Mouse (Mus musculus) skeletal muscle tissue, adult 2 months (tissue): ENCODE results near the gene Zfp384.

Experiments
- DNase-seq: peaks from one replicate; pipeline ENCODE4 v3.0.0-alpha.2; 2012; ENCODE audit warnings: low read depth, low spot score

Zfp384 gene

DNA sequence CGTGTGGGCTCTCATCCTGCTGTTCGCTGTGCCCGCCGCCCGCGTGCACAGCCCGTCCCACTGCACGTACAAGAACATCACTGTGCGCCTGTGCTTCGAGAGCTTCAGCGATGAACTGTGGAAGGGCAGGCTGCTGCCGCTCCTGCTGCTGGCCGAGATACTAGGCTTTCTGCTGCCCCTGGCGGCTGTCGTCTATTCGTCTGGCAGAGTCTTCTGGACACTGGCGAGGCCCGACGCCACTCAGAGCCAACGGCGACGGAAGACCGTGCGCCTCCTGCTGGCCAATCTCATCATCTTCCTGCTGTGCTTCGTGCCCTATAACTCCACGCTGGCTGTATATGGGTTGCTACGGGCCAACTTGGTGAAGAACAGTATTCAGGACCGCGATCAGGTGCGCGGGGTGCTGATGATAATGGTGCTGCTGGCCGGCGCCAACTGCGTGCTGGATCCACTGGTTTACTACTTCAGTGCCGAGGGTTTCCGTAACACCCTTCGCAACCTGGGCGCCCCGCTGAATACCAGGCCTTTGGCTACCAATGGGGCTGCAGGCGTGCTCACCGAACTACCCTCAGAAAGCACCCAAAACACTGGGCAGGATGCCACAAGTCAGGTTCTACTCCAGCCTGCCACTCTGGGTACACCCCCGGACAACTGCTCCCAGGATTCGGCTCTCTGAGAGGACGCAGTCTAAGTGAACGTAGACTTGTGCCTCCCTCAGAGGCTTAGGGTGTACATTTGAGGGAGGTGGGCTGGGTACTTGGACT is 73.0 kb downstream of the Zfp384 start:
- DNase-seq = peak; percentile 90

DNA sequence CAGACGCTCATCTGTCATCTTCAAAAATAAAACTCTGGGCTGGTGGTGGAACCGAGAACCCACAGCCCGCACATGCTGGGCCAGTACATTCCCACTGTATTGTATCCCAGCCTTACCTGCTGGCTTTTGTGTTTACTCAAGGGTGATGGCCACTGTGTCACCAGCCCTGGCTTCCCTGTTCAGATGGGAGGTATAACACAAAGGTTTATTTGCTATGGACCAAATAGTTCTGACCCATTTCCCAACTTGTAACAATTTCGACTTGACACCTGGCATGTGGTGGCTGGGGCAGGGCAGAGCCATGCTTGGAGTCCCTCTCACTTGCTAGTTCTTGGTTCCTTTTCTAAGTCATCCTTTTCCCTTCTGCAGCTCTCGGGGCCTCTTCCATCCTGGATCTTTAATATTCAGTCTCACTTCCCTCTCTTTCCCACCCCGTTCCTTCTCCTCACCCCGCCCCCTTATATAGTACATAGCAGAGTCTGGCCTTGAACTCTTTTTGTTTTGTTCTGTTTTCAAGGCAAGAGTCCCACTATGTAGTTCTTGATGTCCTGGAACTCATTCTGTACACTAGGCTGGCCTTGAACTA is 73.9 kb downstream of the Zfp384 start:
- no peak for DNase-seq

DNA sequence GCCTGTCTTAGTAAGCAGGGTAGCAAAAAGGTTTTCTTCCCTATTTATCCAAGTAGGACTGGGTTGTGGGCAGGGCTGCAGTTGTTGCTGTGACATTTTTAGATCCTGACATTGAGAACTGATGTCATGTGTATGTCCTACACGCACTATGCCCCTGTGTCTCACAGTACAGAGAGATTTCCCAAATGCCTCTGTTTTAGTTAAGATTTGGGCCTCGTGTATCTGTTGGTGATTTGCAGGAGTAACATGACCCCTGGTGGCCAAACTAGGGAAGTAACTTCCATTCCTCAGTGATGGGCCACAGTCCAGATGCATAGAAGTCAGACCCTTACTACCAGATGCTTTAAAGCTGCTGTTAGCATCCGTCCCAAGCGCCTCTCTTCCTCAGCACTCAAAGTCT is 75.5 kb downstream of the Zfp384 start:
- peak; percentile 57 for DNase-seq
